Mouse (Mus musculus) layer of hippocampus, postnatal 25 days (tissue): Measurements from ENCODE around the gene Ldoc1. TPM values are rescaled to one million over a fixed set of nuclear protein-coding genes. Genes with fewer than 3 reads are reported as not detected.

Source experiments
- DNase-seq, 2 experiments: peaks; one replicate each; pipeline ENCODE4 v3.0.0; 2022; ENCODE audit warnings: mixed read lengths in 2 of 2, low spot score in 1 of 2; ENCODE audit errors: extremely low spot score in 1 of 2
- total RNA-seq, 2 experiments: library from RNA; stranded (reverse); gene quantifications; 2 replicates each; pipeline ENCODE4 v1.2.3; 2021

Ldoc1 gene
- 1 to 10 TPM; 2.2 to 2.8 TPM for total RNA-seq

- no peak for DNase-seq
Observed at GRCm38 (mm10) chrX:61709302-61710033, at the start of gene Ldoc1. Ldoc1 (plus strand) TSS chrX:61709497.

GRCm38 (mm10) chrX:61710131-61710530, 834 bp downstream of the Ldoc1 start:
- DNase-seq = no peak

GRCm38 (mm10) chrX:61722281-61723028, 13.2 kb downstream of the Ldoc1 start:
- DNase-seq = no peak

GRCm38 (mm10) chrX:61723029-61723980, 14.0 kb downstream of the Ldoc1 start:
- DNase-seq = no peak

- DNase-seq = no peak
Observed at GRCm38 (mm10) chrX:61727516-61728310, 18.4 kb downstream of the Ldoc1 start.
